Mouse (Mus musculus): ENCODE data around the gene Zfp955b.

GRCm38 (mm10) chr17:33268907-33269306, 20.4 kb upstream of the Zfp955b start:
- TF ChIP-seq CTCF (IDR thresholded peaks at IDR 0.05; ENCODE audit: control insufficient read depth, insufficient read depth, insufficient replicate concordance, low read depth, low read length) (no peak), POLR2A (IDR thresholded peaks at IDR 0.05; ENCODE audit: control insufficient read depth, low read depth, low read length) (no peak)
